In genomic region chr7:89560939-89561338, GRCm38 (mm10) we compare ENCODE assay signal across 13 mouse cellular contexts. TPM values are rescaled to one million over a fixed set of nuclear protein-coding genes. Genes with fewer than 3 reads are reported as not detected.
A peak's percentile ranks its signal among the peaks of the same experiment; 100 is the strongest.
DNase-seq lines count a peak whose midpoint lies in the region; ATAC-seq and TF ChIP-seq lines count a peak whose summit lies in the region.
"Had no signal": no experiment of that assay in that cellular context is flagged by ENCODE, and none has a peak within 500 bp of the region (broad histone marks: within the 10 kb centered on the region; RNA-seq: fewer than 3 reads in every experiment).

No protein-coding gene starts in this region.

- H3K79me2 ChIP-seq in C2C12 (ENCODE audit: control insufficient read depth, insufficient read depth): no peaks in the 10 kb centered on the region

- H3K4me2 ChIP-seq in hindbrain, postnatal 0 days (ENCODE audit: low read depth, low read length): no peak overlapping the region
- H3K4me2 ChIP-seq: hindbrain, embryonic 15.5 days had no signal

- no peak for TF ChIP-seq CTCF in C2C12 (IDR thresholded peaks at IDR 0.05; ENCODE audit: control insufficient read depth, insufficient read depth, insufficient read length)
- TF ChIP-seq CTCF in embryonic fibroblast, embryonic 13.5 days (IDR thresholded peaks at IDR 0.05; ENCODE audit: borderline replicate concordance, insufficient read depth, low read length): no peak
- TF ChIP-seq CTCF in hindbrain, postnatal 0 days (IDR thresholded peaks at IDR 0.05; ENCODE audit: low read depth): no peak

- intact Hi-C loops in left cerebral cortex, postnatal 10 days (cut with DNase I): no loop called here

- H3K79me3 ChIP-seq in C2C12 (ENCODE audit: low read depth): no peaks in the 10 kb centered on the region

- no peaks in the 10 kb centered on the region for H3K9me3 ChIP-seq in hindbrain, postnatal 0 days (ENCODE audit: low read length)
- H3K9me3 ChIP-seq: hindbrain, embryonic 15.5 days had no signal

- peak; percentile 60 to 62 for DNase-seq in left cerebral cortex, adult 18-20 months (ENCODE audit: low spot score in 2 of 2)
- no peak for DNase-seq in left cerebral cortex, postnatal 10 days (ENCODE audit: extremely low spot score in 1 of 2, low spot score in 2 of 2)
- peak; percentile 28 for DNase-seq in R1 (ENCODE audit: low read depth, low spot score)
- no peak for DNase-seq in hindbrain, postnatal 0 days (ENCODE audit: low spot score)
- DNase-seq in gastrocnemius, postnatal 10 days: no peak
- DNase-seq: cerebellum, adult 2 months had no signal

- H3ac ChIP-seq in C2C12 (ENCODE audit: control insufficient read depth, insufficient read length, low read depth): no peak overlapping the region

- peaks cover 22% of the 10 kb centered on the region for H3K4me1 ChIP-seq in embryonic fibroblast, embryonic 13.5 days (ENCODE audit: control insufficient read depth, insufficient read depth, low read length)
- no peaks in the 10 kb centered on the region for H3K4me1 ChIP-seq in hindbrain, postnatal 0 days (ENCODE audit: insufficient read depth, low read length)
- H3K4me1 ChIP-seq: hindbrain, embryonic 15.5 days had no signal

- no peak for TF ChIP-seq POLR2A in embryonic fibroblast, embryonic 13.5 days (IDR thresholded peaks at IDR 0.05; ENCODE audit: low read depth, low read length)

- no peaks in the 10 kb centered on the region for H3K27me3 ChIP-seq in C2C12 (ENCODE audit: control insufficient read depth, insufficient read depth, insufficient read length)
- H3K27me3 ChIP-seq in hindbrain, postnatal 0 days (ENCODE audit: insufficient read depth, low read length): no peaks in the 10 kb centered on the region
- H3K27me3 ChIP-seq: hindbrain, embryonic 15.5 days had no signal

- peak overlapping the region; percentile 100 for H3K27ac ChIP-seq in embryonic fibroblast, embryonic 13.5 days (ENCODE audit: insufficient read depth, low read length)
- H3K27ac ChIP-seq in hindbrain, postnatal 0 days: no peak overlapping the region
- H3K27ac ChIP-seq: heart, adult 2 months; hindbrain, embryonic 15.5 days had no signal

- H3K9ac ChIP-seq in hindbrain, postnatal 0 days (replicated peaks; ENCODE audit: low read length): no peak overlapping the region
- H3K9ac ChIP-seq: hindbrain, embryonic 15.5 days had no signal

- no peak overlapping the region for H3K4me3 ChIP-seq in C2C12 (ENCODE audit: insufficient read depth, poor library complexity, severe bottlenecking)
- H3K4me3 ChIP-seq in embryonic fibroblast, embryonic 13.5 days (ENCODE audit: insufficient read depth, low read length): no peak overlapping the region
- H3K4me3 ChIP-seq in hindbrain, postnatal 0 days (ENCODE audit: low read length): no peak overlapping the region
- H3K4me3 ChIP-seq: erythroblast, embryonic 14.5 days; heart, adult 2 months; hindbrain, embryonic 15.5 days had no signal

- no peaks in the 10 kb centered on the region for H3K36me3 ChIP-seq in C2C12 (ENCODE audit: control insufficient read depth, insufficient read depth)
- H3K36me3 ChIP-seq in hindbrain, postnatal 0 days (ENCODE audit: insufficient read depth, low read length): no peaks in the 10 kb centered on the region
- H3K36me3 ChIP-seq: hindbrain, embryonic 15.5 days had no signal

- WGBS in hindbrain, postnatal 0 days: 65% methylated on average over 3 of the region's 3 CpGs

- ATAC-seq in hindbrain, postnatal 0 days: no peak
- no peak for ATAC-seq in granulocyte monocyte progenitor cell, adult 5-6 weeks (replicated peaks; ENCODE audit: poor library complexity, severe bottlenecking)

TF ChIP-seq in C2C12, 6 proteins besides CTCF, POLR2A, EP300 and RAD21:
- peak; percentile 93 for TF ChIP-seq USF1 (IDR thresholded peaks at IDR 0.05; ENCODE audit: low read depth)
- peak; percentile 98 for TF ChIP-seq FOSL1 (IDR thresholded peaks at IDR 0.05; ENCODE audit: insufficient read depth, low read length, poor library complexity, severe bottlenecking)
- TF ChIP-seq MAX (IDR thresholded peaks at IDR 0.05): peak; percentile 80
- no peak for TF ChIP-seq MYOD1 (IDR thresholded peaks at IDR 0.05; ENCODE audit: control insufficient read depth, insufficient read length, low read depth)
- no peak for TF ChIP-seq MYOG (IDR thresholded peaks at IDR 0.05; ENCODE audit: control insufficient read depth, extremely low read depth, insufficient read length)
- peak; percentile 37 for TF ChIP-seq CEBPB (IDR thresholded peaks at IDR 0.05; ENCODE audit: low read depth)

RNA-seq across cellular contexts. Expression of gene Prss23, which starts 34.0 kb away (rescaled TPM):
- 10 to 100 TPM; 17.0 to 19.4 TPM for total RNA-seq in left cerebral cortex, adult 18-20 months (2021)
- 1 to 10 TPM; 4.9 to 5.1 TPM for total RNA-seq in left cerebral cortex, postnatal 10 days (2021)
- polyA plus RNA-seq in C2C12 (2012; fragmentation: generic; extraction: Trizol): 110 TPM
- polyA plus RNA-seq in embryonic fibroblast, embryonic 13.5 days (2011; ENCODE audit: insufficient read length, low read depth, missing spikeins): 494 and 721 TPM in 2 replicates
- total RNA-seq in hindbrain, postnatal 0 days (2014; rRNA removed): 29.1 and 32.3 TPM in 2 replicates
- 15.4 and 18.6 TPM in 2 replicates for polyA plus RNA-seq in hindbrain, postnatal 0 days (2015; fragmentation: Nextera tagmentation; extraction: Ambion mirVana)
- not detected in 2 replicates for total RNA-seq in granulocyte monocyte progenitor cell, adult 5-6 weeks (2014; fragmentation: Nextera tagmentation)
- not detected in 2 replicates for total RNA-seq in granulocyte monocyte progenitor cell, adult 5-6 weeks (2017)
- total RNA-seq in gastrocnemius, postnatal 10 days (2021): 10 to 100 TPM; 39.2 to 39.5 TPM
- total RNA-seq: monocyte, adult 5-6 weeks had no signal
- polyA plus RNA-seq: erythroblast, embryonic 14.5 days had no signal

Comparison
In these comparisons a context has a peak if more than half of its experiments do, and no peak if none do; other contexts are left out.
1. DNase-seq: peak in left cerebral cortex, adult 18-20 months (2 of 2) and R1 (single experiment); none in left cerebral cortex, postnatal 10 days (0 of 2), hindbrain, postnatal 0 days (single experiment) and gastrocnemius, postnatal 10 days (single experiment).
2. RNA of gene Prss23, which starts 34.0 kb away (total RNA-seq): 39.2 to 39.5 TPM in gastrocnemius, postnatal 10 days, 29.1 to 32.3 TPM in hindbrain, postnatal 0 days, 17.0 to 19.4 TPM in left cerebral cortex, adult 18-20 months and 4.9 to 5.1 TPM in left cerebral cortex, postnatal 10 days; not detected in granulocyte monocyte progenitor cell, adult 5-6 weeks; every median in the first group is over 4 times any median in the second.